Mouse (Mus musculus) 3134 (cell line): ENCODE measurements at regions not wholly inside any gene's neighbourhood (a gene's known extent, or its start where the extent isn't known, plus 50 kb on each side); places are given as distances from the start of the nearest gene placed in this dataset.

Experiments
- DNase-seq: peaks from one replicate; pipeline ENCODE4 v3.0.0-alpha.2; 2011; ENCODE audit warnings: low spot score; ENCODE audit not compliant: insufficient read length; ENCODE audit errors: extremely low read depth

DNA sequence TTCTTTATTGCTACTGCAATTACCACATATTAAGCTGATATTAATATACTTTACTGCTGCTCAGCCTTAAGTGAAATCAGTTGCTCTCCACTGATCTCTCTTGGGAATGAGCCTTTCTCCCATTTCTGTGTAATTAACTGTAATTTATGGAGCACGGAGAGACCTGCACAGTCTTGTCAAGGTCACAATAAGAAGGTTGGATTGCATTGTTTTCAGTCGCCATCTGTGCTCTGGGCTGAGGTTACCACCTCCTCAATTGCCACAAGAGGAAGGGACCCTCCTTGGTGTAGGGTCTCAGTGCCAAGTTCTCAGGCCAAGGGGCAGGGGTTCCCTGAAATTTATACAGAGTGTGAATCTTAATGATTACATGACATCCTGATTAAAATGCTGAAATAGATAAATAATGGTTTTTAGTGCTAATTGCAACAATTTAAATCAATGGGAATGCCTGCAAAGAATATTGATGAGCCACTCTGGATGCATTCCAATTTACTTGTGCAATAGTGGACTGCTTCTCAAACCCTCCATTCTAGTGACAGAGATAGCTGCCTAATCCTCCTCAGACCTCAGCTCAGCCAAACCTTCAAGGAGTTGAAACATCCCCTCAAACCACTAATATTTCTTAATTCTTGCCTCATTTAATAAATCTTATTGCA lies 332.3 kb downstream of the Mat2b start:
- no peak for DNase-seq
